Mouse (Mus musculus): ENCODE results near the gene Gatc.
"Not testable (repeated sequence)": the region's sequence is repeated elsewhere in the genome, so short reads cannot be mapped to it uniquely, and the experiment has no call there.

DNA sequence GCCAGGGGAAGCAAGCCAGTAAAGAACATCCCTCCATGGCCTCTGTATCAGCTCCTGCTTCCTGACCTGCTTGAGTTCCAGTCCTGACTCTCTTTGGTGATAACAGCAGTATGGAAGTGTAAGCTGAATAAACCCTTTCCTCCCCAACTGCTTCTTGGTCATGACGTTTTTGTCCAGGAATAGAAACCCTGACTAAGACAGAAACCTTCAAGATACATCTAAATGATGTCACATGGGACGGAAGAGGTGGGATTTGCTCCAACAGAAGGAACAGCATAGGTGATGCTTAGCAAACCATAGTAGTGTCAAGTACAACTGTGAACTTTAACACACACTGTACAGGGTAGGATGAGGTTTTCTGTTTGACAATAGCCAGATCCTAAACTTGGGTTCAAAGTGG lies 37.9 kb upstream of the Gatc start:
- TF ChIP-seq EP300, CTCF (IDR thresholded peaks at IDR 0.05; ENCODE audit: low read depth): not testable (repeated sequence)
